Mouse (Mus musculus) testis, adult 2 months (tissue): ENCODE data around the gene Tdpoz3.
"Not testable (repeated sequence)": the region's sequence is repeated elsewhere in the genome, so short reads cannot be mapped to it uniquely, and the experiment has no call there.

Source experiments
- CTCF ChIP-seq: fragments of 200-500 bp; IDR thresholded peaks from 2 replicates; pipeline ENCODE4 v1.5.1; 2012; ENCODE audit warnings: low read depth, mild to moderate bottlenecking, inconsistent platforms, low read length, moderate library complexity; ENCODE audit not compliant: control insufficient read depth, insufficient read depth, insufficient replicate concordance
- POLR2A ChIP-seq: fragments of 200-500 bp; IDR thresholded peaks from 2 replicates; pipeline ENCODE4 v1.6.1; 2012; ENCODE audit warnings: low read depth, mild to moderate bottlenecking, inconsistent platforms, low read length, moderate library complexity; ENCODE audit not compliant: control insufficient read depth

DNA sequence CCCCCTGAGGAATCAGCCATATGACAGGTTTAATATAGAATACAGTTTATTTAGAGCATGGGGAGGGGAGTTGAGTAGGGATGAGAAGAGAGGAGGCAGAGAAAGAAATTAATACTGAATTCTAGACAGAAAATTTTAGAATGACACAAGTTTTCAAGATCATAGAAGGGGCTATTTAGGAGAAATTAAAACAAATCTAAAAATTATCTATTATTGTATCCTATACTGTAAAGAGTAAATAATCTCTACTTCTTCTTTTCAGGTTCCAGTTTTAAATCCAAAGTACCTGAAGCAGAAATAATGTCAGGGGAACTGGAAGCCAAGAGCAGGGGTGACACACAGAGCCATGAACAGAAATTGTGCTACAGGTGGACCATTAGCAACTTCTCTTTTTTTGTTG lies 29.7 kb upstream of the Tdpoz3 start, which contains the start of gene Tdpoz4:
- not testable (repeated sequence) for TF ChIP-seq CTCF, POLR2A
